Mouse (Mus musculus): Measurements from ENCODE around the gene Hapln4.

The Hapln4 gene

DNA sequence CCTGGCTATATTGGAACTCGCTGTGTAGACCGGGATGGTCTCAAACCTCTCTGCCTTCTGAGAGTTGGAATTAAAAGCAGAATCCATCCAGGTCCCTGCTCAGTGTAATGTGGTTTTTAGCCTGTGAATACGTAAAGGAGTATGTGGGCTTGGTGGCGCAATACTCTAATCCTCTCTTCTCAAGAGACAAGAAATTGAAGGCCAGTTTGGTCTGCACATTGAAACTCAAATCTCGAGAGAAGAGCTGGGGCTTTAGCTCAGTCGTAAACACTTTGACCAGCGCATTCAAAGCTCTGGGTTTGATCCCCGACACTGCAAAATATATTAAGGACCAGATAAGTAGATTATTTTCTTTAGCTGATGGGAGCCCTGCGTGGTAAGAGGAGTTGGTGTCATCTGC lies 56.7 kb downstream of the Hapln4 start:
- DNase-seq, result no peak
